Mouse (Mus musculus) monocyte, adult 2 months (primary cell): ENCODE measurements around the gene Rcor1.

Source experiments
- DNase-seq, 2 experiments: peaks; one replicate each; pipeline ENCODE4 v3.0.0; 2022; ENCODE audit warnings: low spot score in 2 of 2, low read depth in 1 of 2

The Rcor1 gene

DNA sequence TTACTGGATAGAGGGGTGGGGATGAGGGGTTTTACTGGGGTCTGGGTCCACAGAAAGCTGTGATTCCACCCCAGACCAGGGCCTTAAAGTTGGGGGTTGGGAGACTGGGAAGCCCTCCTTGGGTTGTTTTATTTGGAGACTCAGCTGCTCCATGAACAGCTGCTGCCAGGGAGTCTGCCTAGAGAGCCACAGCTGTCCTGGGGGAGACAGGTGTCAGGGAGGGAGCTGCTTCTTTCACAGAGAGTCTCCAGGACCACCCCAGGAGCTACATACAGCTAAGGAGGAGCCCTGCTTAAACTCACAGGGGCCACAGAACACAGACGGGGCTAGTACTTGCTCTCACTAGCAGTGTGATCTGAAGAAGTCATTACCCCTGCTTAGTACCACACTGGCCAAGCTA, 18.0 kb upstream of the Rcor1 start:
- DNase-seq = no peak

DNA sequence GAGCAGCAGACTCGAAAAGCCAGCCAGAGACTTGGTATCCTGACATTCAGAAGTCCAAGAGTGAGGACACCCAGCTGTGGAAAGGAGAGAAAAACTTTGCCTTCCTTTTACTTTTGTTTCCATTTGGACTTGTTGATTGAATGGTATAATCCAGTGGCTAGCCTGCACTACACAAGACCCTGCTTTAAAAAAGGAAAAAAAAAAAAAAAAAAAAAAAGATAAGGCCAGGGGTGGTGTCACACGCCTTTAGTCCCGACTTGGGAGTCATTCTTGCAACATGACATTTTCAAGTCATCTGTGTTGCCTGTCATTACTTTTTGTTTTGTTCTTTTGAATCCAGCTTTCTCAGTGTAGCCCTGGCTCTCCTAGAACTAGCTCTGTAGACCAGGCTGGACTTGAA, 17.6 kb upstream of the Rcor1 start:
- no peak for DNase-seq

- DNase-seq = no peak
These were observed 10.7 kb upstream of the Rcor1 start for GRCm38 (mm10) chr12:111028176-111029167.

GRCm38 (mm10) chr12:111029291-111029890, 9.8 kb upstream of the Rcor1 start:
- no peak for DNase-seq

DNA sequence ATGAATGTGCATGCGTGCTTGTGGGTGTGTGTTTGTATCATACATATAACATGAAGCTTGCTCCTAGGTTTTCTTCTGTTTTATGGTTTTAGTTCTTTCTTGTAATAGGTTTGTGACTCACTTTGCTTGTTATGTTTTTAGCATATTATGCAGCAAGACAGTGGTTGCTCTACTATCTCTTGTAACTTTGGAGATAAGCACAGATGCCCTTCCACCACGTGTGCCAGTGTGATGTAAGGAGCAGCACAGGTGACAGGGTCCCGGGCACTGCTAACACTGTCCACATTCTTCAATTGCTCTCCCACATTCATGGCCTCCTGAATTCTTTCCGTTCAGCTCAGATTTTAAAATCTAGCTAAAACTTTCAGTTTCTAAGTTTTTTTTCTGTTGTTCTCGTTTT, 6.3 kb upstream of the Rcor1 start:
- DNase-seq = no peak

GRCm38 (mm10) chr12:111035182-111035824, 3.8 kb upstream of the Rcor1 start:
- peak in 1 of 2 experiments; percentile 32 for DNase-seq

GRCm38 (mm10) chr12:111036198-111036775, 2.9 kb upstream of the Rcor1 start:
- DNase-seq = no peak

- no peak for DNase-seq
These were observed 1.6 kb upstream of the Rcor1 start for GRCm38 (mm10) chr12:111037241-111038180.

DNA sequence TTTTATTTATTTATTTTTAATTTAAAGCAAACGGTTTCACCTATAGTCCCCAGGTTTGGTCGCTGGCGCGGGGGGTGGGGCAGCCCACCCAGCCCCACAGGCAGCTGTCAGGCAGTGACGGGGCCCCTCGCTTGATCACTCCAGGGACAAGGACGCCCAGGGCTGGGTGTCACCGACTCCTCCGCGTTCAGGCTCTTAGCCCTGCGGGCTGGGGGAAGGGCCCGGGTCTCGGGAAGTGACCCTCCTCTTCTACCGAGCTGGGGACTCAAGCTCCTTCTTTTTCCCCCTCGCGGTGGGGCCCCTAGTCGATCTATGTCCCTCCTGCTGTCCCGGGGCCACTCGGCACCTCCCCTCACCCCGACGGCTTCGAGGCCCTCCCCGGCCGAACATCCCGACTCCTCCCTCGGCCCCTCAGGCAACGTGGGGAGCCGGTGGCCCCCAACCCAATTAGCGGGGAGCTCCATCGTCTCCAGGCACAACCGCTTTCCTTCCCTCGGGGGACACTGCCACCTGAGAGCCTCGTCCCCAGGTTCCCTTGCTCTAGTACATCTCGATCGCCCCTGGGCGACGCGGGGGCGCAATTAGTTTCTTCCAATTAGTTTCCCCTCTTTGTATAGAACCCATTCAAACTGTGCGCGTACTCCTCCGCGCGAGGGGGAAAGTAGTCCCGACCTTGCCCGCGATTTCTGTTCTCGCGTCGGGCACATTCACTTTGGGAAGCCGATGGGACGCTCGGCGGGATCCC, 748 bp upstream of the Rcor1 start:
- DNase-seq = no peak

GRCm38 (mm10) chr12:111039771-111040530, 800 bp downstream of the Rcor1 start:
- DNase-seq = no peak

GRCm38 (mm10) chr12:111040531-111040860, 1.3 kb downstream of the Rcor1 start:
- DNase-seq = no peak

GRCm38 (mm10) chr12:111041196-111041595, 2.0 kb downstream of the Rcor1 start:
- peak in 1 of 2 experiments; percentile 21 for DNase-seq

DNA sequence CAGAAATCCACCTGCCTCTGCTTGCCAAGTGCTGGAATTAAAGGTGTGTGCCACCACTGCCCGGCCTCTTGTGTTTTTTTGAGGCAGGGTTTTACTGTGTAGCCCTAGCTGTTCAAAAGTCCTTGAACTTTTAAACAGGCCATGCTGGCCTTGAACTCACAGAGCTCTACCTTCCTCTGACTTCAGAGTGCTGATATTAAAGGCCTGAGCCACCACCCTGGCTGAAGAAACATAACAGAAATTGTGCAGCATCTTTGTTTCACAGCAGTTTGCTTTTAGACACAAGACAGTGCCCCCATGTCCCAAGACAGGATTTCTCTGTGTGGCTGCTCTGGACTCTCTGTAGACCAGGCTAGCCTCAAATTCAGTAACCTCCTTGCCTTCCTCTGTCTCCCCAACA, 3.2 kb downstream of the Rcor1 start:
- DNase-seq = no peak

DNA sequence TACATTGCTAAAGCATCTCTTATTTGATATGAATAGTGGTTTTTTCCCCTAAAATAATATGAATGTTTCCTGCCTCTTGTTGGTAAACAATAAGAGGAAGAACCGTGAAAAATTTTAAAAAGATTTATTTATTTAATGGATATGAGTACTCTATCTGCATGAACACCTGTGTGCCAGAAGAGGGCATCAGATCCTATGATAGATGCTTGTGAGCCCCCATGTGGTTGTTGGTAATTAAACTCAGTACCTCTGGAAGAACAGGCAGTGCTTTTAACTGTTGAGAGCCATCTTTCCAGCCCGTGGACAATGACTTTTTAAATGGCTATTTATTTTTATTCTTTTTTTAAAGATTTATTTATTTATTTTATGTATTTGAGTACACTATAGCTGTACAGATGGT, 5.7 kb downstream of the Rcor1 start:
- no peak for DNase-seq

GRCm38 (mm10) chr12:111046866-111047265, 7.7 kb downstream of the Rcor1 start:
- DNase-seq = no peak

DNA sequence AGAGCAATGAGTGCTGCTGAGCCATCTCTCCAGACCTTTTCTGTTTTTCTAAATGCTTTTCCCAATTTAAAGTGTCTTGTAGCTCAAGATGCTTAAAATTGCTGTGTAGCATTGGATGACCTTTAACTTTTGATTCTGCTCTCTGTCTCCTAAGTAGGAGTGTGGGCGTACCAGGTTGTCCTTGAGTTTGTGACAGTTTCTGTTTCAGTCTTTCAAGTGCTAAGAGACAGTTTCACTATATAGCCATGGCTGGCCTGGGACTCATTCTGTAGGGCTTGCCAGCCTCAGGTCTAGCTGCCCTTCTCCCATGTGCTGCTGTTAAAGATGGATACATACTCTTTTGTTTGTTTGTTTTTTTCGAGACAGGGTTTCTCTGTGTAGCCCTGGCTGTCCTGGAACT, 9.1 kb downstream of the Rcor1 start:
- DNase-seq = no peak

DNA sequence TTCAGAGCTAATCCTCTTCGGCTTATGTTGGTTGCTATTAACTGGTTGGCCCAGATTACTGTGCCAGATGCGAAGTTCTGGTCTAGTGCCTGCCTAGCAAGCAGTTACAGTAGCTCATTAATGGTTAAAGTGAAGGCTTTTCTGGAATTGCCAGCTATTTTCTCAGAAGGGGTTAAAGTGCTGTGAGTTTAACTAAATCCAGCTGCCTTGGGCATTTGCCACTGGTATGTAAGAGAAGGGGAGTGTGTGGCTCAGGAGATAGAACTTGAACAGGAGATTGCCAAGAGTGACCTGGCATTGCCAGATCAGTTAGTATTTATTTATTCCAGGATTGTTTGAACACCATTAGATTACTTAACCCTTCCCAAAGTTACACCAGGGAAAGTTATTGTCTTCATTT, 11.1 kb downstream of the Rcor1 start:
- DNase-seq = no peak

DNA sequence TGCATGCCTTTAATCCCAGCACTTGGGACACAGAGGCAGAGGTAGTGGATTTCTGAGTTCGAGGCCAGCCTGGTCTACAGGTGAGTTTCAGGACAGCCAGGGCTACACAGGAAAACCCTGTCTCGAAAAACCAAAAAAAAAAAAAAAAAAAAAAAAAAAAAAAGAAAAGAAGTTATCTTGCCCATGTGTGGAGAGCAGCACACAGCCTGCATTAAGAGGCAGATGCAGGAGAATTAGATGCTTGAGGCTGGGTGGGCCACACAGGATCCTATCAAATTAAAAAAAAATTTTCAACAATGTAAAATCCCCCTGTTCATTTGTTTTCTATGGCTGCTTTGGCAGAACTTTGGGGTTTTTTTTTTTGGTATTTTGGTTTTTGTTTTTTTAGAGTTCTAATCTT, 24.2 kb downstream of the Rcor1 start:
- DNase-seq = no peak

DNA sequence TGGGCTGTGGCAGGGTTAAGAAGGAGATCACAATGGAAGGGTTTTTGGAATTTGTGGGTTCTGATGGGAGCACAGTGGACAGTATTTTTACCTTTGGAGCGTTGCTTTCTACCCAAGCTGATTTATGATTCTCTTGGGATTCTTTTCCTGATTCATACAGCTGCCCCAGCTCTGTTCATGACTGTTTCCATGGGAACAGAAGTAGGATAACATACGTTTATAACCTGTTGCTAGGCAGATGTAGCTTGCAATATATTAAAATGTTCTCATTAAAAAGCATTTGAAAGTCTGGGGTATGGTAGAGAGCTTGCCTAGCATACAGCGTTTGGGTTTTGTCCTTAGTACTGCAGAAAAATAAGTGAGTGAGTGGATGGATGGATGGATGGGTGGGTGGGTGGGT, 25.1 kb downstream of the Rcor1 start:
- no peak for DNase-seq
